Mouse (Mus musculus): ENCODE measurements around the gene Ipmk. TPM values are rescaled to one million over a fixed set of nuclear protein-coding genes. Genes with fewer than 3 reads are reported as not detected.

Gene Ipmk
- polyA plus RNA-seq, 1 experiment from 2014 or later = 8.4 TPM

DNA sequence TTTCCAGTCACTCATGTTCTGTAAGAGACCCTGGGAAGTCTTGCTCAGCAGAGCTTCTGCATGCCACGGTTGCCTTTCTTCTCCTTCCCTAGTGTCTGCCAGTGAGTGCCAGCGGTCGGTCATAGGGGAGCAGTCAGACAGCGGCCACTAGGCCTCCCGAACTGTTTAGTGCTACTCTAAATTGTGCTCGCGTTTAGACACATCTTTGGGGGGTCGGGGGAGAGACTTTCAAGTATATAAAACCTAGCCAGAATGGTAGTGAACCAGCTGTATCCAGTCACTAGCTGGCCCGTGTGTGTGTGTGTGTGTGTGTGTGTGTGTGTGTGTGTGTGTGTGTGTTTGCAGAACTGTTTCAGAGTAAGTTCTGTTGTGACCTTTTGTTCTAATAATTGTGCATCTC, 6.3 kb downstream of the Ipmk start:
- no peak for ATAC-seq (ENCODE audit: insufficient number of reproducible peaks, low FRiP score, low TSS enrichment, low read depth)
- H3K9me3 ChIP-seq = no peaks in the 10 kb centered on the region
- WGBS = 64% methylated on average over 9 of the region's 9 CpGs
- no peak overlapping the region for H3K9ac ChIP-seq
- H3K36me3 ChIP-seq = peaks cover 11% of the 10 kb centered on the region; the same call in 1 of the 2 replicates
- H3K27ac ChIP-seq = no peak overlapping the region
- H3K4me1 ChIP-seq = peaks cover 5% of the 10 kb centered on the region; the same call in 1 of the 2 replicates
- no peaks in the 10 kb centered on the region for H3K27me3 ChIP-seq
- H3K4me2 ChIP-seq = no peak overlapping the region
- H3K4me3 ChIP-seq = no peak overlapping the region

- 82% methylated on average over 12 of the region's 12 CpGs for WGBS
- H3K27me3 ChIP-seq = no peaks in the 10 kb centered on the region
- H3K9ac ChIP-seq = no peak overlapping the region
- no peak overlapping the region for H3K4me3 ChIP-seq
- no peak overlapping the region for H3K27ac ChIP-seq
- peaks cover 11% of the 10 kb centered on the region; the same call in 1 of the 2 replicates for H3K36me3 ChIP-seq
- H3K4me2 ChIP-seq = no peak overlapping the region
- no peaks in the 10 kb centered on the region for H3K9me3 ChIP-seq
- no peaks in the 10 kb centered on the region for H3K4me1 ChIP-seq
- ATAC-seq (ENCODE audit: insufficient number of reproducible peaks, low FRiP score, low TSS enrichment, low read depth) = no peak
Observed at GRCm38 (mm10) chr10:71354947-71355346, 7.4 kb downstream of the Ipmk start.

DNA sequence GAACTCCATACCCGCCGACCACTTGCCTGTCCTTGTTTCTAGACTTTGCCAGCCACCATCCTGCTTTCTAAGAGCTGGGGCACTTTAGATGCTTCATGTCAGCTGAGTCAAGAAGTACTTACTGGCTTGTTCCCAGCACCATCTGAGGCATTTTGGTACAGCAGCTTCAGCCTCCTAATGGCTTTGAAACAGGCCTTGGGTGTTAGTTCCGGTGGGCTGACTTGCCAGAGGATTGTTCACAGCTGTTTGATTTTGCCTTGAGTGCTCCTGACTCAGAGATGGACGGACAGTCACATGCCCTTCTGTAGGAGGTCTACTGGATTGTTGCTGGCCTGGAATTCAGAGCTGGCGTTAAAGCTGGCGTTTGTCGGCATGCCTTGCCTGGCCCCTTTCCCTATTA, 13.5 kb downstream of the Ipmk start:
- no peaks in the 10 kb centered on the region for H3K27me3 ChIP-seq
- H3K9ac ChIP-seq = no peak overlapping the region
- no peaks in the 10 kb centered on the region for H3K9me3 ChIP-seq
- H3K36me3 ChIP-seq = peaks cover 5% of the 10 kb centered on the region; the same call in 1 of the 2 replicates
- 69% methylated on average over 7 of the region's 7 CpGs for WGBS
- H3K4me2 ChIP-seq = no peak overlapping the region
- H3K4me1 ChIP-seq = peaks cover 6% of the 10 kb centered on the region
- no peak for ATAC-seq (ENCODE audit: insufficient number of reproducible peaks, low FRiP score, low TSS enrichment, low read depth)
- H3K4me3 ChIP-seq = no peak overlapping the region
- H3K27ac ChIP-seq = no peak overlapping the region

- no peak overlapping the region for H3K4me3 ChIP-seq
- 26% methylated on average over 18 of the region's 18 CpGs for WGBS
- H3K9ac ChIP-seq = no peak overlapping the region
- no peak overlapping the region for H3K4me2 ChIP-seq
- no peaks in the 10 kb centered on the region for H3K27me3 ChIP-seq
- H3K36me3 ChIP-seq = peaks cover 5% of the 10 kb centered on the region; the same call in 1 of the 2 replicates
- H3K9me3 ChIP-seq = no peaks in the 10 kb centered on the region
- H3K4me1 ChIP-seq = peaks cover 6% of the 10 kb centered on the region
- ATAC-seq (ENCODE audit: insufficient number of reproducible peaks, low FRiP score, low TSS enrichment, low read depth) = no peak
- no peak overlapping the region for H3K27ac ChIP-seq
Observed at GRCm38 (mm10) chr10:71361836-71362562, 14.4 kb downstream of the Ipmk start.

- Histone ChIP-seq H3K9ac (no peak overlapping the region), H3K9me3 (no peaks in the 10 kb centered on the region), H3K27me3 (no peaks in the 10 kb centered on the region), H3K4me3 (no peak overlapping the region), H3K36me3 (peaks cover 5% of the 10 kb centered on the region; the same call in 1 of the 2 replicates), H3K4me2 (no peak overlapping the region), H3K27ac (no peak overlapping the region), H3K4me1 (peaks cover 6% of the 10 kb centered on the region)
- ATAC-seq (ENCODE audit: insufficient number of reproducible peaks, low FRiP score, low TSS enrichment, low read depth) = no peak
- WGBS = 82% methylated on average over 8 of the region's 8 CpGs
Observed at GRCm38 (mm10) chr10:71363440-71363839, 15.9 kb downstream of the Ipmk start.

GRCm38 (mm10) chr10:71363858-71364257, 16.3 kb downstream of the Ipmk start:
- Histone ChIP-seq H3K4me2 (no peak overlapping the region), H3K36me3 (peaks cover 5% of the 10 kb centered on the region; the same call in 1 of the 2 replicates), H3K9me3 (no peaks in the 10 kb centered on the region), H3K9ac (no peak overlapping the region), H3K4me3 (no peak overlapping the region), H3K27ac (no peak overlapping the region), H3K4me1 (peaks cover 6% of the 10 kb centered on the region), H3K27me3 (no peaks in the 10 kb centered on the region)
- ATAC-seq (ENCODE audit: insufficient number of reproducible peaks, low FRiP score, low TSS enrichment, low read depth) = no peak
- 88% methylated on average over 10 of the region's 10 CpGs for WGBS

DNA sequence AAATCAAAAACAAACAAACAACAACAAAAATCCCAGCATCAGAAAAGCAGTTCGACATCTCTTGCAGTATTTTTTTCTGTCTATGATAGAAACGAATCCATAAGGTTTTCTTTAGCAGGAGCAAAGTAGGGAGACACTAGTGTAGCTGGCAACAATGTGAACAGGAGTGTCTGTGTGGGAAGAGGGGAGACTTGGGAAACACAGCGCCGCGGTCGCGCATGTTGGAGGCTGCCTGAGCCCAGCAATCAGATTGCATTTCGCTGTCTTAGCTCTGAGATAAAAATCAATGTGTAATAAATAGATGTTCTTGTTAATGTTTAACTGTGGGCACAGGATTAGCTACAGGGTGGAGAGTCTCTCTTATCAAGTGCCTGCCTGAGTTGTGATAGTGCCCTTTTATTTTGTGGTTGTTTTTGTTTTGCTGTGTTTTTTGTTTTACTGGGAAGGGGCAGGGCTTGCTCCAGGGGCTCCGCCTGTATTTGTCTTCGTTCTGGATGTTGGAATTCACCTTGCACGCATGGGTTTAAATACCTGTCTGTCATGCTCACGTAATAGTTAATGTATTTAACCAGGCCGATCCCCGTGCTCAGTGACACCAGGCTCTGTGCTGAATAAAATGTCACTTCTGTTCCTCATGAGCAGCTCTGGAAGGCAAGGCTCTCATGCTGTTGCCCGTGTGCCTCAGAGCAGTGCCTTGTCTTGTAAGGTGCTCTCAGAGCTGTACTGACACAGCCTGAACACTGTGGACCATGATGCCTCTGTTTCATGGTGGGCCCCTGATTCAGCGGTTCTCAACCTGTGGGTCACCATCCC, 20.8 kb downstream of the Ipmk start:
- H3K4me3 ChIP-seq = no peak overlapping the region
- no peaks in the 10 kb centered on the region for H3K4me1 ChIP-seq
- no peak for ATAC-seq (ENCODE audit: insufficient number of reproducible peaks, low FRiP score, low TSS enrichment, low read depth)
- no peak overlapping the region for H3K4me2 ChIP-seq
- H3K9me3 ChIP-seq = no peaks in the 10 kb centered on the region
- no peaks in the 10 kb centered on the region for H3K27me3 ChIP-seq
- H3K9ac ChIP-seq = no peak overlapping the region
- WGBS = 79% methylated on average over 16 of the region's 16 CpGs
- peaks cover 10% of the 10 kb centered on the region; the same call in 1 of the 2 replicates for H3K36me3 ChIP-seq
- H3K27ac ChIP-seq = no peak overlapping the region

GRCm38 (mm10) chr10:71369466-71369865, 21.9 kb downstream of the Ipmk start:
- no peaks in the 10 kb centered on the region for H3K9me3 ChIP-seq
- H3K9ac ChIP-seq = no peak overlapping the region
- H3K4me3 ChIP-seq = no peak overlapping the region
- no peaks in the 10 kb centered on the region for H3K4me1 ChIP-seq
- ATAC-seq (ENCODE audit: insufficient number of reproducible peaks, low FRiP score, low TSS enrichment, low read depth) = no peak
- no peaks in the 10 kb centered on the region for H3K27me3 ChIP-seq
- H3K36me3 ChIP-seq = peaks cover 13% of the 10 kb centered on the region; the same call in 1 of the 2 replicates
- H3K27ac ChIP-seq = no peak overlapping the region
- WGBS = 68% methylated on average over 3 of the region's 3 CpGs
- H3K4me2 ChIP-seq = no peak overlapping the region

DNA sequence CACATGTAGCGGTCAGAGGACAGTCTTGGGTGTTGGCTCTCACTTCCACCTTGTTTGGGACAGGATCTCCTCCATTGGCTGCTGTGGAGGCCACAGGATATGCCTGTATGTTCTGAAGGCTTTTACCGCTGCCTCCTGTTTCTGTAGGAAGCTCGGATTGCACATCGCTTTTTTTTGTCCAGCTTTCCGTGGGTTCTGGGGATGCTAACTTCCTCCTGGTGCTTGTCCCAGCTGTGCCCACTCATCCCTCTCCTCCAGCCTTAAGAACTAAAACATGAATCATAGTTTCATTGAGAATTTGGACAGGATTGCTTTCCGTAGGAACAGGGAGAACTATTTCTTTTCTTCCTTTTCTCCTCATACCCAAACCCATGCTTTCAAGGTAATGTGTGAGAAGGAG, 24.3 kb downstream of the Ipmk start:
- H3K9me3 ChIP-seq = no peaks in the 10 kb centered on the region
- no peak for ATAC-seq (ENCODE audit: insufficient number of reproducible peaks, low FRiP score, low TSS enrichment, low read depth)
- WGBS = 74% methylated on average over 6 of the region's 6 CpGs

DNA sequence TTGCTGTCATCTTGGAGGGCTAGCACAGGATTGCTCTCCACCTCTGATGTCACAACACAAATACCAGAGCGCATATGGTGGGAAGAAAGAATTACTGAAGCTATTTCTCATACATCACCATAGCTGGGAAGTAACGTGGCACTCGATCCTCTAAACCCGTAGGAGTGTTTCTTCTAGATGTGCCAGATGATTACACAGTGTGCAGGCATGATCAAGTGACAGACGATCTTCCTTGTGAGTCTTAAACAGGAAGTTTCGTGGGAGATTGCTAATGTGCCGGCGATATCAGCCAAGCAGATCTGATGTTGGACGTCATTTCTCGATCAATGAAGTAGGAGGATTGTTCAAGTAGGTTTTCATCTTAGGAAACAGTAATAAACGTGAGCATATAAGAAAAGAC, 26.1 kb downstream of the Ipmk start:
- Histone ChIP-seq H3K36me3 (peaks cover 11% of the 10 kb centered on the region; the same call in 1 of the 2 replicates), H3K9me3 (no peaks in the 10 kb centered on the region), H3K4me1 (no peaks in the 10 kb centered on the region), H3K4me3 (no peak overlapping the region), H3K27me3 (no peaks in the 10 kb centered on the region), H3K9ac (no peak overlapping the region), H3K27ac (no peak overlapping the region), H3K4me2 (no peak overlapping the region)
- no peak for ATAC-seq (ENCODE audit: insufficient number of reproducible peaks, low FRiP score, low TSS enrichment, low read depth)
- WGBS = 85% methylated on average over 11 of the region's 11 CpGs

More for the DNA sequence above, 24.3 kb downstream of the Ipmk start:
- Histone ChIP-seq H3K4me1 (no peaks in the 10 kb centered on the region), H3K27me3 (no peaks in the 10 kb centered on the region), H3K36me3 (peaks cover 8% of the 10 kb centered on the region; the same call in 1 of the 2 replicates), H3K4me3 (no peak overlapping the region), H3K9ac (no peak overlapping the region), H3K4me2 (no peak overlapping the region), H3K27ac (no peak overlapping the region)

DNA sequence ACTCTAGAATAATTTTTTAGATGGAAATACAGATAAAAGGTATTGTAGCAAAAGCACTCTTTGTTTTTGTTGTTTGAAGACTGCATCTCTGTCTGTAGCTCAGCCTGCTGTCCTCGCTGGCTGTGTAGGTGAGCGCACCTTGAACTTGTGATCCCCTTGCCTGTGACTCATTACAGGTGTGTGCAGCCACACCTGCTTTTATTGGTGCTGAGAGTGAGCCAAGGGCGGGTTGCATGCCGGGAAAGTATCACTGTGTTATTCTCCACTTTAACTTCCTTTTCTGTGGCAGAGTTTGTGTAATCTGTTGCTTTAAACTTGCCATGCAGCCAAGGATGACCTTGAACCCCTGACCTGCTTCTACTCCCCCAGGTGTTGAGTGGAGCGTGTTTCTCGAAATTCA, 28.5 kb downstream of the Ipmk start:
- H3K36me3 ChIP-seq = peaks cover 21% of the 10 kb centered on the region; the same call in 1 of the 2 replicates
- no peak overlapping the region for H3K4me2 ChIP-seq
- no peak for ATAC-seq (ENCODE audit: insufficient number of reproducible peaks, low FRiP score, low TSS enrichment, low read depth)
- H3K27me3 ChIP-seq = no peaks in the 10 kb centered on the region
- H3K27ac ChIP-seq = no peak overlapping the region
- H3K4me1 ChIP-seq = no peaks in the 10 kb centered on the region
- no peaks in the 10 kb centered on the region for H3K9me3 ChIP-seq
- no peak overlapping the region for H3K9ac ChIP-seq
- 77% methylated on average over 6 of the region's 6 CpGs for WGBS
- H3K4me3 ChIP-seq = no peak overlapping the region

DNA sequence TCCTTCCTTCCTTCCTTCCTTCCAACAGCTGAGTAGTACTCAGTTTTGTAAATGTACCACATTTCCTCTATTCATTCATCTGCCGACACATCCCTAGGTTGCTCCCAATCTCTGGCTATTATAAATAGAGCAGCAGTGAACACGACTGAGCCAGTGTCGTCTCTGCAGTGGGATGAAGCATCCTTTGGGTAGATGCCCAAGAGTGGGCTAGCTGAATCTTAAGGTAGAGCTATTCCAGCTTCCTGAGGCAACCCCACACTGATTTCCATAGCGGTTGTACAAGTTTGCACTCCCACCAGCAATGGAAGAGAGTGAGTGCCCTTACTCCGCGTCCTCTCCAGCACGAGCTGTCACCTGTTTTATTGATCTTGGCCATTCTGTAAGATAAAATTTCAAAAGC, 32.8 kb downstream of the Ipmk start:
- no peak overlapping the region for H3K4me3 ChIP-seq
- no peak overlapping the region for H3K9ac ChIP-seq
- no peak overlapping the region for H3K27ac ChIP-seq
- H3K36me3 ChIP-seq = peaks cover 23% of the 10 kb centered on the region; the same call in 1 of the 2 replicates
- H3K27me3 ChIP-seq = no peaks in the 10 kb centered on the region
- no peak overlapping the region for H3K4me2 ChIP-seq
- ATAC-seq (ENCODE audit: insufficient number of reproducible peaks, low FRiP score, low TSS enrichment, low read depth) = no peak
- no peaks in the 10 kb centered on the region for H3K9me3 ChIP-seq
- 93% methylated on average over 7 of the region's 7 CpGs for WGBS
- H3K4me1 ChIP-seq = no peaks in the 10 kb centered on the region

Data from limb, embryonic 15.5 days (tissue).